Mouse (Mus musculus) megakaryocyte, embryonic 14.5 days (primary cell): ENCODE data around the gene Srpx2.

ENCODE experiments used
- FLI1 ChIP-seq: IDR thresholded peaks from 2 replicates; pipeline ENCODE4 v1.6.1; 2012; ENCODE audit warnings: low read length, inconsistent platforms, mixed read lengths
- GATA1 ChIP-seq: IDR thresholded peaks from 3 replicates; pipeline ENCODE4 v1.6.1; 2012; ENCODE audit warnings: mixed read lengths, low read length, inconsistent platforms, borderline replicate concordance

- no peak for TF ChIP-seq GATA1
- no peak for TF ChIP-seq FLI1
Measured at GRCm38 (mm10) chrX:133947427-133947826, 39.2 kb downstream of the Srpx2 start.
